Mouse (Mus musculus) layer of hippocampus, postnatal 36 days (tissue): ENCODE results near the gene Zfp106. TPM values are rescaled to one million over a fixed set of nuclear protein-coding genes. Genes with fewer than 3 reads are reported as not detected.

ENCODE experiments used
- DNase-seq, 2 experiments: peaks; one replicate each; pipeline ENCODE4 v3.0.0; 2022
- total RNA-seq, 2 experiments: library from RNA; stranded (reverse); gene quantifications; 2 replicates each; pipeline ENCODE4 v1.2.3; 2021

Zfp106 gene
- total RNA-seq, 2 experiments from 2014 or later: 157 to 163 TPM

GRCm38 (mm10) chr2:120470856-120471255 is 92.8 kb downstream of the Zfp106 start:
- no peak for DNase-seq

- DNase-seq: no peak
These were observed 93.9 kb downstream of the Zfp106 start for GRCm38 (mm10) chr2:120469715-120470114.

GRCm38 (mm10) chr2:120469220-120469619 is 94.4 kb downstream of the Zfp106 start:
- no peak for DNase-seq

- DNase-seq: no peak
These were observed 95.6 kb downstream of the Zfp106 start for GRCm38 (mm10) chr2:120468011-120468410.

- no peak for DNase-seq
These were observed 98.3 kb downstream of the Zfp106 start for GRCm38 (mm10) chr2:120465397-120465785.

- no peak for DNase-seq
These were observed 98.8 kb downstream of the Zfp106 start for GRCm38 (mm10) chr2:120464732-120465396.

GRCm38 (mm10) chr2:120464091-120464490 is 99.6 kb downstream of the Zfp106 start:
- no peak for DNase-seq

- DNase-seq: no peak
These were observed 100.3 kb downstream of the Zfp106 start for GRCm38 (mm10) chr2:120463328-120463727.

GRCm38 (mm10) chr2:120460216-120460615 is 103.4 kb downstream of the Zfp106 start:
- DNase-seq: no peak

Other genes starting within 250 kb of the Zfp106 start
- gene Pla2g4f, start 249.7 kb downstream of the Zfp106 start, total RNA-seq: not detected
- gene Vps39, start 210.7 kb downstream of the Zfp106 start, total RNA-seq: 10 to 100 TPM; 77.2 to 79.9 TPM
- 10 to 100 TPM; 11.0 to 11.1 TPM for gene Ganc, start 159.9 kb downstream of the Zfp106 start, total RNA-seq
- gene Tmem87a, start 159.7 kb downstream of the Zfp106 start, total RNA-seq: 10 to 100 TPM; 41.2 to 43.8 TPM
- 10 to 100 TPM; 19.2 to 22.5 TPM for gene Capn3, start 107.8 kb downstream of the Zfp106 start, total RNA-seq
- gene Snap23, start 3.8 kb upstream of the Zfp106 start, total RNA-seq: 10 to 100 TPM; 19.2 to 25.1 TPM
- gene Haus2, start 45.5 kb upstream of the Zfp106 start, total RNA-seq: 10 to 100 TPM; 13.2 to 14.0 TPM
- gene Lrrc57, start 45.7 kb upstream of the Zfp106 start, total RNA-seq: 10 to 100 TPM; 32.3 to 34.4 TPM
- gene Stard9, start 65.3 kb upstream of the Zfp106 start, total RNA-seq: 1 to 10 TPM; 8.4 to 9.0 TPM